Mouse (Mus musculus) myocyte (in vitro differentiated cells): ENCODE measurements at regions not wholly inside any gene's neighbourhood (a gene's known extent, or its start where the extent isn't known, plus 50 kb on each side); places are given as distances from the start of the nearest gene placed in this dataset.

Source experiments
- H3K27me3 ChIP-seq: one replicate; pipeline ENCODE4 v1.6.1; 2011; ENCODE audit not compliant: control insufficient read depth, insufficient read depth, insufficient read length
- H3K36me3 ChIP-seq: one replicate; pipeline ENCODE4 v1.6.1; 2011; ENCODE audit not compliant: control insufficient read depth, insufficient read depth
- H3K4me2 ChIP-seq: one replicate; pipeline ENCODE4 v1.6.1; 2011; ENCODE audit warnings: low read depth, control low read depth
- H3K4me3 ChIP-seq: one replicate; pipeline ENCODE4 v1.5.1; 2011; ENCODE audit warnings: mild to moderate bottlenecking, control low read depth, moderate library complexity
- H3K79me2 ChIP-seq: one replicate; pipeline ENCODE4 v1.6.1; 2011; ENCODE audit not compliant: control insufficient read depth, insufficient read depth
- H3ac ChIP-seq: one replicate; pipeline ENCODE4 v1.6.1; 2011; ENCODE audit not compliant: control insufficient read depth, insufficient read length
- CEBPB ChIP-seq: IDR thresholded peaks from 2 replicates; pipeline ENCODE4 v1.6.1; 2011; ENCODE audit warnings: mild to moderate bottlenecking, moderate library complexity; ENCODE audit not compliant: poor library complexity, insufficient read depth, severe bottlenecking
- E2F4 ChIP-seq: IDR thresholded peaks from one replicate; pipeline ENCODE4 v1.6.1; 2011; ENCODE audit warnings: mild to moderate bottlenecking, control low read depth, moderate library complexity; ENCODE audit not compliant: insufficient read depth
- MAX ChIP-seq: IDR thresholded peaks from one replicate; pipeline ENCODE4 v1.6.1; 2011; ENCODE audit warnings: low read depth, mild to moderate bottlenecking, control low read depth
- MYOD1 ChIP-seq, 3 experiments: IDR thresholded peaks; one replicate each; pipeline ENCODE4 v1.6.1; 2011; ENCODE audit warnings: control low read depth in 2 of 3, low read depth in 2 of 3, mild to moderate bottlenecking in 2 of 3, moderate library complexity in 1 of 3; ENCODE audit not compliant: insufficient read length in 2 of 3, control insufficient read depth in 1 of 3
- MYOG ChIP-seq, 3 experiments: IDR thresholded peaks; one replicate each; pipeline ENCODE4 v1.6.1; 2011; ENCODE audit warnings: control low read depth in 2 of 3, low read depth in 2 of 3, mild to moderate bottlenecking in 2 of 3; ENCODE audit not compliant: insufficient read length in 2 of 3, control insufficient read depth in 1 of 3, insufficient read depth in 1 of 3
- POLR2A ChIP-seq: IDR thresholded peaks from one replicate; pipeline ENCODE4 v1.6.1; 2011; ENCODE audit warnings: low read depth, mild to moderate bottlenecking, control low read depth, moderate library complexity; ENCODE audit not compliant: insufficient read length
- POLR2AphosphoS2 ChIP-seq: IDR thresholded peaks from one replicate; pipeline ENCODE4 v1.6.1; 2011; ENCODE audit warnings: low read depth, control low read depth; ENCODE audit not compliant: insufficient read length
- REST ChIP-seq: IDR thresholded peaks from one replicate; pipeline ENCODE4 v1.6.1; 2011; ENCODE audit warnings: mild to moderate bottlenecking, control low read depth, moderate library complexity; ENCODE audit not compliant: insufficient read depth, insufficient read length
- SRF ChIP-seq: IDR thresholded peaks from one replicate; pipeline ENCODE4 v1.6.1; 2011; ENCODE audit warnings: low read depth; ENCODE audit not compliant: control insufficient read depth, insufficient read length
- TCF12 ChIP-seq: IDR thresholded peaks from one replicate; pipeline ENCODE4 v1.6.1; 2011; ENCODE audit warnings: mild to moderate bottlenecking, control low read depth; ENCODE audit not compliant: poor library complexity, insufficient read depth, severe bottlenecking
- TCF3 ChIP-seq: IDR thresholded peaks from one replicate; pipeline ENCODE4 v1.6.1; 2011; ENCODE audit warnings: low read depth, control low read depth; ENCODE audit not compliant: insufficient read length
- USF1 ChIP-seq: IDR thresholded peaks from one replicate; pipeline ENCODE4 v1.6.1; 2011; ENCODE audit warnings: low read depth, mild to moderate bottlenecking, control low read depth, moderate library complexity

GRCm38 (mm10) chr7:117264341-117264740, 116.4 kb upstream of the Xylt1 start:
- Histone ChIP-seq H3K36me3 (no peaks in the 10 kb centered on the region), H3K79me2 (no peaks in the 10 kb centered on the region), H3K4me3 (no peak overlapping the region), H3ac (no peak overlapping the region), H3K4me2 (no peak overlapping the region), H3K27me3 (no peaks in the 10 kb centered on the region)
- TF ChIP-seq MYOG (IDR thresholded peaks at IDR 0.05; ENCODE audit: control insufficient read depth in 1 of 3, insufficient read depth in 1 of 3, insufficient read length in 2 of 3, low read depth in 2 of 3) (no peak), REST (no peak), USF1 (no peak), MYOD1 (IDR thresholded peaks at IDR 0.05; ENCODE audit: control insufficient read depth in 1 of 3, insufficient read length in 2 of 3, low read depth in 2 of 3) (no peak), SRF (no peak), POLR2A (no peak), POLR2AphosphoS2 (no peak), MAX (no peak), TCF12 (no peak), CEBPB (no peak), TCF3 (no peak), E2F4 (no peak)

- Histone ChIP-seq H3K79me2 (no peaks in the 10 kb centered on the region), H3K4me2 (no peak overlapping the region), H3K4me3 (no peak overlapping the region), H3K36me3 (no peaks in the 10 kb centered on the region), H3K27me3 (no peaks in the 10 kb centered on the region), H3ac (no peak overlapping the region)
- TF ChIP-seq MYOD1 (IDR thresholded peaks at IDR 0.05; ENCODE audit: control insufficient read depth in 1 of 3, insufficient read length in 2 of 3, low read depth in 2 of 3) (no peak), USF1 (no peak), TCF3 (no peak), SRF (no peak), POLR2AphosphoS2 (no peak), MAX (no peak), POLR2A (no peak), E2F4 (no peak), MYOG (IDR thresholded peaks at IDR 0.05; ENCODE audit: control insufficient read depth in 1 of 3, insufficient read depth in 1 of 3, insufficient read length in 2 of 3, low read depth in 2 of 3) (no peak), REST (no peak), CEBPB (no peak), TCF12 (no peak)
Measured at GRCm38 (mm10) chr7:117268096-117268495, 112.7 kb upstream of the Xylt1 start.

DNA sequence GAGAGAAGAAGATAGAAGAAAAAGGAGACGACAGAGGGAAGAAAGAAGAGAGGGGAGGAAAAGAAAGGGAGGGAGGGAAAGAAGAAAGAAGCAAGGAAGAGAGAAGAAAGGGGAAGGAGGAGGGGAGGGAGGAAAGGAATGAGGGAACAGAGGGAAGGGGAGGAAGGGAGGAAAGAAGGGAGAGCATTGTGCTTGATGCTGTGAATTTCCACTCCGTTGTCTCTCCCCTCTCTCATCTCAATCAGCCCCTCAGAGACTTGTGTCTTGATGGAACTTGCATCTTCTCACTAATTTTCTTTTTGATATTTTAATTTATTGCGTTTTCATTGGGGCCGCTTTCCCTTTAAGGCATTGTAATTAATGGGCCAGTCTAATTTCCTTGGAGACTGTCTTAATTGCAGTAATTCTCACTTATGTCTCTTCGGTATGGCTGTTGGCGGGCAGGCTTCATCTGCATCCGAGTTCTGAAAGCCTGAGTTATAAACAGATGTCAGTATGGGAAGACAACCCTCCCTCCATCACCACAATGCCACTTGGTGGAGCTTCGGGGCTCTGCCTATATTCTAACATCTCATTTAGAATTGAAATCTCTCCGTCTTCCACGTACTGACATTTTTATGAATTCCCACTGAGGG, 111.4 kb upstream of the Xylt1 start:
- no peak overlapping the region for H3K4me2 ChIP-seq

GRCm38 (mm10) chr7:117278388-117278961, 102.3 kb upstream of the Xylt1 start:
- no peaks in the 10 kb centered on the region for H3K36me3 ChIP-seq
- no peak overlapping the region for H3K4me2 ChIP-seq
- no peaks in the 10 kb centered on the region for H3K79me2 ChIP-seq
- H3K27me3 ChIP-seq: no peaks in the 10 kb centered on the region
- TF ChIP-seq TCF12 (no peak), CEBPB (no peak), TCF3 (no peak)
- H3K4me3 ChIP-seq: no peak overlapping the region
- no peak overlapping the region for H3ac ChIP-seq

More for the DNA sequence above, 111.4 kb upstream of the Xylt1 start:
- TF ChIP-seq MYOG (IDR thresholded peaks at IDR 0.05; ENCODE audit: control insufficient read depth in 1 of 3, insufficient read depth in 1 of 3, insufficient read length in 2 of 3, low read depth in 2 of 3) (no peak), E2F4 (no peak), POLR2AphosphoS2 (no peak), TCF3 (no peak), SRF (no peak), MAX (no peak), MYOD1 (IDR thresholded peaks at IDR 0.05; ENCODE audit: control insufficient read depth in 1 of 3, insufficient read length in 2 of 3, low read depth in 2 of 3) (no peak)
- H3K4me3 ChIP-seq: no peak overlapping the region
- H3K79me2 ChIP-seq: no peaks in the 10 kb centered on the region
- no peaks in the 10 kb centered on the region for H3K36me3 ChIP-seq
- no peaks in the 10 kb centered on the region for H3K27me3 ChIP-seq
- H3ac ChIP-seq: no peak overlapping the region

- Histone ChIP-seq H3K4me2 (no peak overlapping the region), H3K79me2 (no peaks in the 10 kb centered on the region), H3K36me3 (no peaks in the 10 kb centered on the region), H3K4me3 (no peak overlapping the region), H3K27me3 (no peaks in the 10 kb centered on the region), H3ac (no peak overlapping the region)
- TF ChIP-seq SRF (no peak), MAX (no peak), MYOD1 (IDR thresholded peaks at IDR 0.05; ENCODE audit: control insufficient read depth in 1 of 3, insufficient read length in 2 of 3, low read depth in 2 of 3) (no peak), USF1 (no peak), TCF12 (no peak)
Measured at GRCm38 (mm10) chr7:117282194-117282593, 98.6 kb upstream of the Xylt1 start.
